Mouse (Mus musculus): ENCODE results near the gene BC053393. TPM values are rescaled to one million over a fixed set of nuclear protein-coding genes. Genes with fewer than 3 reads are reported as not detected.

BC053393 gene
- not detected in 2 replicates for polyA plus RNA-seq (2011; ENCODE audit: insufficient read length, low read depth, missing spikeins)

- TF ChIP-seq CTCF (IDR thresholded peaks at IDR 0.05; ENCODE audit: borderline replicate concordance, insufficient read depth, low read length) = no peak
- TF ChIP-seq POLR2A (IDR thresholded peaks at IDR 0.05; ENCODE audit: low read depth, low read length) = no peak
- no peak within 1 kb of the TSS for H3K27ac ChIP-seq (ENCODE audit: insufficient read depth, low read length)
- H3K4me3 ChIP-seq (ENCODE audit: insufficient read depth, low read length) = no peak within 1 kb of the TSS
- H3K4me1 ChIP-seq (ENCODE audit: control insufficient read depth, insufficient read depth, low read length) = no peaks in the 10 kb centered on the region
These were observed at the start of gene BC053393 for GRCm38 (mm10) chr11:46571327-46571726. Gene BC053393 (plus strand): TSS chr11:46571536.

GRCm38 (mm10) chr11:46522719-46523118 is 48.6 kb upstream of the BC053393 start:
- H3K27ac ChIP-seq (ENCODE audit: insufficient read depth, low read length) = no peak overlapping the region
- TF ChIP-seq CTCF (IDR thresholded peaks at IDR 0.05; ENCODE audit: borderline replicate concordance, insufficient read depth, low read length) (0 out of 2 replicates have a peak, but pooled peaks have one; percentile 1), POLR2A (IDR thresholded peaks at IDR 0.05; ENCODE audit: low read depth, low read length) (no peak)
- H3K4me1 ChIP-seq (ENCODE audit: control insufficient read depth, insufficient read depth, low read length) = no peaks in the 10 kb centered on the region
- H3K4me3 ChIP-seq (ENCODE audit: insufficient read depth, low read length) = no peak overlapping the region

- Histone ChIP-seq H3K4me3 (ENCODE audit: insufficient read depth, low read length) (no peak within 1 kb of the TSS), H3K4me1 (ENCODE audit: control insufficient read depth, insufficient read depth, low read length) (no peaks in the 10 kb centered on the region), H3K27ac (ENCODE audit: insufficient read depth, low read length) (no peak within 1 kb of the TSS)
- TF ChIP-seq CTCF (IDR thresholded peaks at IDR 0.05; ENCODE audit: borderline replicate concordance, insufficient read depth, low read length) = no peak
- TF ChIP-seq POLR2A (IDR thresholded peaks at IDR 0.05; ENCODE audit: low read depth, low read length) = no peak
These were observed 47.4 kb upstream of the BC053393 start, which contains the start of gene Gm12169 for GRCm38 (mm10) chr11:46523912-46524311. Gene Gm12169 (plus strand): TSS chr11:46524212.

GRCm38 (mm10) chr11:46530149-46530548 is 41.2 kb upstream of the BC053393 start:
- Histone ChIP-seq H3K27ac (ENCODE audit: insufficient read depth, low read length) (no peak overlapping the region), H3K4me3 (ENCODE audit: insufficient read depth, low read length) (no peak overlapping the region), H3K4me1 (ENCODE audit: control insufficient read depth, insufficient read depth, low read length) (no peaks in the 10 kb centered on the region)
- TF ChIP-seq CTCF (IDR thresholded peaks at IDR 0.05; ENCODE audit: borderline replicate concordance, insufficient read depth, low read length) (no peak), POLR2A (IDR thresholded peaks at IDR 0.05; ENCODE audit: low read depth, low read length) (no peak)

- no peak overlapping the region for H3K27ac ChIP-seq (ENCODE audit: insufficient read depth, low read length)
- TF ChIP-seq CTCF (IDR thresholded peaks at IDR 0.05; ENCODE audit: borderline replicate concordance, insufficient read depth, low read length) (no peak), POLR2A (IDR thresholded peaks at IDR 0.05; ENCODE audit: low read depth, low read length) (no peak)
These were observed 34.4 kb upstream of the BC053393 start for GRCm38 (mm10) chr11:46536978-46537377.

GRCm38 (mm10) chr11:46543530-46543929 is 27.8 kb upstream of the BC053393 start:
- Histone ChIP-seq H3K27ac (ENCODE audit: insufficient read depth, low read length) (no peak overlapping the region), H3K4me3 (ENCODE audit: insufficient read depth, low read length) (no peak overlapping the region), H3K4me1 (ENCODE audit: control insufficient read depth, insufficient read depth, low read length) (no peaks in the 10 kb centered on the region)
- no peak for TF ChIP-seq POLR2A (IDR thresholded peaks at IDR 0.05; ENCODE audit: low read depth, low read length)
- TF ChIP-seq CTCF (IDR thresholded peaks at IDR 0.05; ENCODE audit: borderline replicate concordance, insufficient read depth, low read length) = no peak

More at GRCm38 (mm10) chr11:46536978-46537377, 34.4 kb upstream of the BC053393 start:
- Histone ChIP-seq H3K4me1 (ENCODE audit: control insufficient read depth, insufficient read depth, low read length) (no peaks in the 10 kb centered on the region), H3K4me3 (ENCODE audit: insufficient read depth, low read length) (no peak overlapping the region)

GRCm38 (mm10) chr11:46549721-46550120 is 21.6 kb upstream of the BC053393 start:
- no peak for TF ChIP-seq POLR2A (IDR thresholded peaks at IDR 0.05; ENCODE audit: low read depth, low read length)
- TF ChIP-seq CTCF (IDR thresholded peaks at IDR 0.05; ENCODE audit: borderline replicate concordance, insufficient read depth, low read length) = no peak
- Histone ChIP-seq H3K4me3 (ENCODE audit: insufficient read depth, low read length) (no peak overlapping the region), H3K27ac (ENCODE audit: insufficient read depth, low read length) (no peak overlapping the region), H3K4me1 (ENCODE audit: control insufficient read depth, insufficient read depth, low read length) (peaks cover 6% of the 10 kb centered on the region)

GRCm38 (mm10) chr11:46552741-46553140 is 18.6 kb upstream of the BC053393 start:
- H3K27ac ChIP-seq (ENCODE audit: insufficient read depth, low read length) = peak overlapping the region; percentile 81
- no peak for TF ChIP-seq POLR2A (IDR thresholded peaks at IDR 0.05; ENCODE audit: low read depth, low read length)
- no peak for TF ChIP-seq CTCF (IDR thresholded peaks at IDR 0.05; ENCODE audit: borderline replicate concordance, insufficient read depth, low read length)
- no peak overlapping the region for H3K4me3 ChIP-seq (ENCODE audit: insufficient read depth, low read length)
- H3K4me1 ChIP-seq (ENCODE audit: control insufficient read depth, insufficient read depth, low read length) = peaks cover 6% of the 10 kb centered on the region

- TF ChIP-seq POLR2A (IDR thresholded peaks at IDR 0.05; ENCODE audit: low read depth, low read length) = no peak
- TF ChIP-seq CTCF (IDR thresholded peaks at IDR 0.05; ENCODE audit: borderline replicate concordance, insufficient read depth, low read length) = no peak
- no peak overlapping the region for H3K27ac ChIP-seq (ENCODE audit: insufficient read depth, low read length)
- no peaks in the 10 kb centered on the region for H3K4me1 ChIP-seq (ENCODE audit: control insufficient read depth, insufficient read depth, low read length)
- no peak overlapping the region for H3K4me3 ChIP-seq (ENCODE audit: insufficient read depth, low read length)
These were observed 10.2 kb upstream of the BC053393 start for GRCm38 (mm10) chr11:46561096-46561495.

GRCm38 (mm10) chr11:46564671-46565070 is 6.7 kb upstream of the BC053393 start:
- H3K4me3 ChIP-seq (ENCODE audit: insufficient read depth, low read length) = no peak overlapping the region
- H3K4me1 ChIP-seq (ENCODE audit: control insufficient read depth, insufficient read depth, low read length) = no peaks in the 10 kb centered on the region
- TF ChIP-seq CTCF (IDR thresholded peaks at IDR 0.05; ENCODE audit: borderline replicate concordance, insufficient read depth, low read length) (no peak), POLR2A (IDR thresholded peaks at IDR 0.05; ENCODE audit: low read depth, low read length) (no peak)
- no peak overlapping the region for H3K27ac ChIP-seq (ENCODE audit: insufficient read depth, low read length)

Measured in embryonic fibroblast, embryonic 13.5 days (primary cell).